Mouse (Mus musculus) erythroblast, embryonic 14.5 days (primary cell): ENCODE measurements at regions not wholly inside any gene's neighbourhood (a gene's known extent, or its start where the extent isn't known, plus 50 kb on each side); places are given as distances from the start of the nearest gene placed in this dataset.

ENCODE experiments used
- GATA1 ChIP-seq: IDR thresholded peaks from 2 replicates; pipeline ENCODE4 v1.6.1; 2012; ENCODE audit warnings: low read length, inconsistent platforms, mixed read lengths
- TAL1 ChIP-seq: IDR thresholded peaks from 3 replicates; pipeline ENCODE4 v1.6.1; 2012; ENCODE audit warnings: low read length, inconsistent platforms, mixed read lengths

DNA sequence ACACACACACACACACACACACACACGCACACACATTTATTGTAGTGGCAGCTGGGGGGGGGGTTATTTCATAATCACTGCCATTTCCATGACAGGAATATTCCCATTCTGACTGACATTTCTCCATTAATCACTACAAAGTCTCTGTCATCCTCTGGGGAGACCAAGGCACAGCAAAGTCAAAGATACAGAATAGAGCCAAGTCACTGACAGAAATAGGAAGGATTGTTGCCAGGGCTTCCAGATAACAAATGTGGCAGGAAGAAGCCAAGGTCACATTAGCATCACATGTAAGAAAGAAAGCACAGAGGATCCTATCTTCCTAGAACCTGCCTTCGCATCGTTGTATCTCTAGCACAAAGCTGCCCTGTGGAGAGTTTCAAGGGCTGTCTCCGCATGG lies 205.6 kb downstream of the Ly86 start:
- no peak for TF ChIP-seq TAL1
- TF ChIP-seq GATA1: no peak
